Mouse (Mus musculus) adrenal gland, adult (tissue): ENCODE measurements around the gene Il2rb.

ENCODE experiments used
- DNase-seq, 2 experiments: peaks; one replicate each; pipeline ENCODE4 v3.0.0; 2022 to 2023; ENCODE audit warnings: low spot score in 1 of 2; ENCODE audit not compliant: inconsistent age in 2 of 2

Gene Il2rb

DNA sequence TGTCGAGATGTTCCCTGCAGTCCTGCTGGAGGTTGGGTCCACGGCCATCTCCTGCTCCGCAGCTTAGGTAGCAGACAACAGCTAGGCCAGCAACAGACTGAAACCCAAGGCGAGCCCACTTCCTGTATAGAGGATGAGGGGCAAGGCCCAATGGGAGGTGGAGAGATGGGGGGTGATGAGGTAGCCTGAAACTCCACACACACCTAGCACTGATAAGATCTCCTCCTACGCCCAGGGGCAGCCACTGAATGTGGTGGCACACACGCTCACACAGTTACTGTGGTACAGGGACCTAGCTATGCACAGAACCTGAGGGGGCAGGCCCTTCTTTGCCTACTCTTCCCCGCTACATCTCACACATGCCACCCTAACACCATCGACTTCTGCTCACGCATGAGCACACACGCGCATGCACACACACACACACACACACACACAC lies at the start of gene Il2rb:
Il2rb (minus strand) TSS at position 304 of the 439 bp plus-strand sequence.
- DNase-seq, result no peak

- DNase-seq, result peak; percentile 67 to 81
Observed at GRCm38 (mm10) chr15:78544561-78545001, 49.5 kb upstream of the Il2rb start, which contains the start of gene Sstr3. Gene Sstr3, minus strand, starts transcription at chr15:78544685.

DNA sequence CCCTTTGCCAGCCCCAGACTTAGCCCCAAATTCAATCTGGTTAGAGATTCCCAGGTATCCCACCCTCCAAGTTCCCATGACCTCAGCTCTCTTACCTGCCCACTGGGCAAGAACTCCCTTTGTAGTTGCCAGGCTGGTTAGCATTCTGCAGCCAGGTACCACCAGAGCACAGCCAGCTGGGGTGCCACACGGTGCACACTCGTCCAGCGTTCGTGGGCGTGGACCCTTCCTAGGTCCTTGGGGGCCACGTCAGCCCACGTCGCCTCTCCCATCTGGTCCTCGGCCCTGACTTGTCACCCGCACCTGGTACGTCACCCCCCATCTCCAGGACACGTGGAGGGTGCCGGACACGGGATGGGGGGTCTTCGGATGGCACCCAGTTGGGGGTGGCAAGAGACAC lies 49.0 kb upstream of the Il2rb start:
- DNase-seq, result peak in 1 of 2 experiments; percentile 37

DNA sequence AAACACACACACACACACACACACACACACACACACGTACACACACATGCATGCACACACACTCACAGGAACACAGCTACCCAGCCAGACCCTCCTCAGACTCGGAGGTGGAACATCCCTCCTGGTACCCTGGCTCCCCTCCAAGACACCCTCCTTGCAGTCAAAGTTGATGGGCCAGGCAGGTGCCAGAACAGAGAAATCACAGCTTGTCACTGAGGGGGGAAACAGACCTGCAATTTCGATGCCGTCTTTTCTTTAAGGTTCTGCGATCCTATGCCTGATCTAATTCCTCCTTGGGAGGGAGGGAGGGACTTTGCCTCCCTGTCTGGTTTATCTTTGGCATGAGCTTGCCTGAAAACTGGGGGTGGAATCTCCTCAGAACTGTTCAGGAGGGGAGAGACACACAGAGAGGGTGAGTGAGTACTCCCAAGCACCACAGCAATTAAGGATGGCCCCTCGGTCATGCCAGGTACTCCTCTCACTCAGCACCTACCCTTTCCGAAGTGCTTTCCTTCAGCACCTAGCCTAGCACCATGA lies 47.8 kb upstream of the Il2rb start:
- no peak for DNase-seq

GRCm38 (mm10) chr15:78542098-78542766 lies 47.2 kb upstream of the Il2rb start:
- DNase-seq, result no peak

GRCm38 (mm10) chr15:78541606-78542005 lies 46.5 kb upstream of the Il2rb start:
- DNase-seq, result no peak

- no peak for DNase-seq
Observed at GRCm38 (mm10) chr15:78541036-78541435, 46.0 kb upstream of the Il2rb start.

DNA sequence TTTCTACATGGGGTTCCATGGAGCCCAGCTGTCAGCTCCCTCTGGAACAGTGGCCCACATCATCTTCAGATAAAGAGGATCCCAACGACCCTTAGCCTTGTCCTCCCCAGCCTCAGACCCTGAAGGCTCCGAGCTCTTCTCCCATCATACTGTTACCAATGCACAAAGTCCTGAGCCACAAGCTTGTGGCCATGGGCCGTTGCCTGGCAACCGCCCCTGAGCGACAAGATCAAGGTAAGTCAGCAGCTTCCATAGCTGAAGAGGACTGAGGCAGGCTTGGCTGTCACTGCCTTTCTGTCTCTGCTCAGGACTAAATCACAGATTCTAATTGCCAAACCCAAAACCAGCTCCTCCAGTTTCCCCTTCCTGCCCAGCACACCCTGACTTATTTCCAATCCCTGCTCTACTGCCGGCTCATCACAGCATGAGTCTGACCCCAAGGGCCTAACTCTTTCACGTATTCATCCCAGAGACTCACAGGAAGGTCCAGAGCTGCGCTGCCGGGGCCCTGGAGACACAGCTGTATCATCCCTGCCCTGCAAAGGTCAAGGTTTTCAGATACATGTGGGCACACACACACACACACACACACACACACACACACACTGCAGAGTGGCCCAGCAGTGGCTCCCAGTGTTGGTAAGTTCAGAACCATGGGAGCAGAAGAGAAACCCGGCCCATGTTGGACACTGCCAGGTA lies 40.8 kb upstream of the Il2rb start:
- DNase-seq, result peak in 1 of 2 experiments; percentile 67

GRCm38 (mm10) chr15:78533346-78533835 lies 38.3 kb upstream of the Il2rb start:
- DNase-seq, result no peak

GRCm38 (mm10) chr15:78532566-78533345 lies 37.7 kb upstream of the Il2rb start:
- peak in 1 of 2 experiments; percentile 33 for DNase-seq

GRCm38 (mm10) chr15:78531901-78532469 lies 36.9 kb upstream of the Il2rb start:
- DNase-seq, result peak; percentile 98 to 100

DNA sequence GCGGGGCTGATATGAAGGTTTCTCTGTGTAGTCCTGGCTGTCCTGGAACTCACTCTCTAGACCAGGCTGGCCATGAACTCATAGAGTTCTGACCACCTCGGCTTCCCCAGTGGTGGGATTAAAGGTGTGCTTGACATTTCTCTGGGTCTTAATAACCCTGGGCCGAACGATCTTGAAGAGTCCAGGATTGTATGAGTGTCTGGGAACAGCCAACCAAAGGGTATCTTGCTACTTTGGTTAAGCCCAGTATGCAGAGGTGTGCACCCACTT lies 36.3 kb upstream of the Il2rb start:
- peak in 1 of 2 experiments; percentile 53 for DNase-seq

DNA sequence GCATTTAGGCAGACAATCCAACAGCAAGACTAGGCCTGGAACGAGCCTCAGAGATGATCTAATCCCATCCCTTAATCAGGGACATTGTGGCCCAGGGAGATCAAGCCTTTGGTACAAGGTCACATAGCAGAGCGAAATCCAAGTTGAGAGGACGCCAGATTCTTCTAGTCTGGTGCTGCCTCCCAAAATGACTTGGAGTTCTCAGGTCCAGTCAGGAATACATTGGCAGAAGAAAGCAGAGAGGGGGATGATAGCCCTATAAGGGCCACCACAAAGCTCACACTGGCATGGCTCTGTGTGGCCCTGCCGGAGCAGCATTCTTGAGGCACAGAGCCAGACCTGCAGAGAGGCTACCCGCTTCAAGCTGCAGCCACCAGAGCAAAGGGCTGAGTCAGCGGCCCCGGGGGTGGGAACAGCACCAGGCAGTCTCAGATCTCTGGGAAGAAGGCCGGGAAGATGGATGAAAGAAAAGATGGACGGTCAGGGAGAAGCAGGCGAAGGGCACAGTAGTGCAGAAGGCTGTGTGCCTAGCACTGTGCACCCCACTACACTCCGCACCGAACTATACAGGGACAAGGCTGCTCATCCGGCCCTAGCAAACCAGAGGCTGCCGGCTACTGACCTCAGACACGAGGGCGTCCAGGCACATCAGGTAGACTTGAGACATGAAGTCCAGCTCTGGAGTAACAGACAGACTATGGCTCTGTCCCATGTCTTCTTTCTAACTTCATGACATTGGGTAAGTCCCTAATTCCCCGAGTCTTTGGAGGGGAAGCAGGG lies 35.8 kb upstream of the Il2rb start, which contains the start of gene C1qtnf6:
C1qtnf6 (minus strand) TSS at position 746 of the 780 bp plus-strand sequence.
- DNase-seq, result peak; percentile 87 to 95

GRCm38 (mm10) chr15:78530141-78530540 lies 35.1 kb upstream of the Il2rb start:
- peak; percentile 49 to 68 for DNase-seq

DNA sequence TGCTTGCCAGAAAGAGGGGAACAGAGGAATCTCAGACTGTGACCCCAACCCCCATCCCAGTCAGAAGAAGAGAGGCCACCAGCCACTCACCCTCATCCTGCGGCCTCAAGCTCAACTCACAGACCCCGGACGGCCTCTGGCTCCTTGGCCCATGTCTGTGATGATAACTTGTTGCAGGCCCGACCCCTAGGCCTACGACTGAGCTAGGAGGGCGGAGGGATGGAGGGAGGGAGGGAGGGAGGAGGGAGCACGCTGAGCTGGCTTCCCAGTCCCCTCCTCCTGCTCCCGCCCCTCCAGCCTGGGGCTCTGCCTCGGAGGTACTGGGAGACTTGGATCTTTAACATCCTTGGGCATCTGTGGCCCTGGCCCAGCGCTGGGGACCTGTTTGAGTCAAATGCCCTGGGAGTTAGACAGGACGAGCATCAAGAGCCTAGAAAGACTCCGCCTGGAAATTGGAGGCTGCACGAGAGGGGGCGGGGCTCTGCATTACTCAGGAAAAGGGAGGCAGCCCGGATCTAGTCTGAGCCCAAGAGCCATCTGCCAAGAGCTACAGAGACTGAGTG lies 34.4 kb upstream of the Il2rb start:
- peak; percentile 91 to 96 for DNase-seq

GRCm38 (mm10) chr15:78528726-78529411 lies 33.8 kb upstream of the Il2rb start:
- DNase-seq, result peak; percentile 53 to 86

GRCm38 (mm10) chr15:78527973-78528372 lies 32.9 kb upstream of the Il2rb start:
- DNase-seq, result peak; percentile 54 to 74

GRCm38 (mm10) chr15:78524163-78524562 lies 29.1 kb upstream of the Il2rb start:
- DNase-seq, result no peak

GRCm38 (mm10) chr15:78521892-78522291 lies 26.8 kb upstream of the Il2rb start:
- DNase-seq, result no peak
